Mouse (Mus musculus) testis, adult 2 months (tissue): Measurements from ENCODE around the gene Ripk3.

Experiments
- CTCF ChIP-seq: fragments of 200-500 bp; IDR thresholded peaks from 2 replicates; pipeline ENCODE4 v1.5.1; 2012; ENCODE audit warnings: low read depth, mild to moderate bottlenecking, inconsistent platforms, low read length, moderate library complexity; ENCODE audit not compliant: control insufficient read depth, insufficient read depth, insufficient replicate concordance
- POLR2A ChIP-seq: fragments of 200-500 bp; IDR thresholded peaks from 2 replicates; pipeline ENCODE4 v1.6.1; 2012; ENCODE audit warnings: low read depth, mild to moderate bottlenecking, inconsistent platforms, low read length, moderate library complexity; ENCODE audit not compliant: control insufficient read depth

GRCm38 (mm10) chr14:55824481-55825215, 36.0 kb upstream of the Ripk3 start:
- TF ChIP-seq CTCF = no peak
- TF ChIP-seq POLR2A = no peak
